Mouse (Mus musculus) ES-E14 (cell line): Measurements from ENCODE around the gene Cpeb2. TPM values are rescaled to one million over a fixed set of nuclear protein-coding genes. Genes with fewer than 3 reads are reported as not detected.

Source experiments
- DNase-seq: peaks from one replicate; pipeline ENCODE4 v3.0.0-alpha.2; 2013; ENCODE audit warnings: low read depth, low spot score
- H3K27ac ChIP-seq: 2 replicates; pipeline ENCODE4 v1.5.1; 2012; ENCODE audit warnings: low read depth, mild to moderate bottlenecking, low read length, moderate library complexity, mixed read lengths; ENCODE audit not compliant: poor library complexity, insufficient read depth, severe bottlenecking
- H3K36me3 ChIP-seq: 2 replicates; pipeline ENCODE4 v1.6.1; 2012; ENCODE audit warnings: mild to moderate bottlenecking, low read length, moderate library complexity, mixed read lengths; ENCODE audit not compliant: control insufficient read depth, poor library complexity, insufficient read depth, severe bottlenecking
- H3K4me1 ChIP-seq, 2 experiments: fragments of 150-350 bp in 1 of 2; sonication (generic) in 1 of 2; 2 replicates each; pipeline ENCODE4 v1.6.1; 2012; ENCODE audit warnings: low read length in 2 of 2, mild to moderate bottlenecking in 1 of 2, mixed read lengths in 1 of 2; ENCODE audit not compliant: control insufficient read depth in 2 of 2, insufficient read depth in 2 of 2, poor library complexity in 1 of 2
- H3K4me3 ChIP-seq, 2 experiments: fragments of 150-350 bp in 1 of 2; sonication (generic) in 1 of 2; 2 replicates each; pipeline ENCODE4 v1.5.1; 2012; ENCODE audit warnings: low read length in 2 of 2, low read depth in 1 of 2, mild to moderate bottlenecking in 1 of 2, mixed read lengths in 1 of 2; ENCODE audit not compliant: insufficient read depth in 1 of 2, poor library complexity in 1 of 2, severe bottlenecking in 1 of 2
- H3K9ac ChIP-seq: 2 replicates; pipeline ENCODE4 v1.6.1; 2012; ENCODE audit warnings: low read depth, mild to moderate bottlenecking, low read length, mixed read lengths; ENCODE audit not compliant: poor library complexity, insufficient read depth, severe bottlenecking
- H3K9me3 ChIP-seq: fragments of 150-350 bp; sonication (generic); 2 replicates; pipeline ENCODE4 v1.6.1; 2012; ENCODE audit warnings: low read depth, mild to moderate bottlenecking, low read length; ENCODE audit not compliant: control insufficient read depth, insufficient read depth
- CHD2 ChIP-seq: IDR thresholded peaks from 2 replicates; pipeline ENCODE4 v1.6.1; 2014; ENCODE audit warnings: mild to moderate bottlenecking, low read depth, low read length, inconsistent platforms
- HCFC1 ChIP-seq: IDR thresholded peaks from 2 replicates; pipeline ENCODE4 v1.6.1; 2012; ENCODE audit warnings: low read length, inconsistent platforms, borderline replicate concordance; ENCODE audit not compliant: insufficient read depth
- MAFK ChIP-seq: IDR thresholded peaks from 2 replicates; pipeline ENCODE4 v1.6.1; 2014; ENCODE audit warnings: mild to moderate bottlenecking, low read depth, low read length, inconsistent platforms; ENCODE audit not compliant: insufficient read depth
- ZC3H11A ChIP-seq: IDR thresholded peaks from 2 replicates; pipeline ENCODE4 v1.6.1; 2012; ENCODE audit warnings: low read depth, mild to moderate bottlenecking, inconsistent platforms, low read length, borderline replicate concordance
- ZNF384 ChIP-seq: IDR thresholded peaks from 2 replicates; pipeline ENCODE4 v1.6.1; 2012; ENCODE audit warnings: low read depth, low read length, inconsistent platforms
- in situ Hi-C, 2 experiments: fragments of 600-800 bp; cut with MboI; formaldehyde crosslinking; loops; one replicate each; pipeline ENCODE4 v1.15.1; 2025; ENCODE audit warnings: low sequenced_read_pairs in 2 of 2, inconsistent platforms in 1 of 2; ENCODE audit not compliant: unreplicated experiment in 2 of 2
- total RNA-seq: library from RNA; depleted of rRNA; stranded (reverse); fragments of 300-350 nt; gene quantifications from 2 replicates; pipeline ENCODE4 v1.2.3, GENCODE M21; 2012

The Cpeb2 gene
- total RNA-seq, 1 experiment: 4.1 TPM

- Histone ChIP-seq H3K4me1 (no peaks in the 10 kb centered on the region), H3K4me3 (no peak overlapping the region), H3K36me3 (no peaks in the 10 kb centered on the region), H3K27ac (no peak overlapping the region), H3K9ac (no peak overlapping the region), H3K9me3 (no peaks in the 10 kb centered on the region)
- no peak for DNase-seq
- no peak for TF ChIP-seq CHD2
- TF ChIP-seq MAFK: no peak
- TF ChIP-seq ZNF384: no peak
- no peak for TF ChIP-seq ZC3H11A
- TF ChIP-seq HCFC1: no peak
- in situ Hi-C loops: no loop called here
These were observed 13.3 kb downstream of the Cpeb2 start for GRCm38 (mm10) chr5:43246236-43246635.

GRCm38 (mm10) chr5:43246954-43247353 lies 14.0 kb downstream of the Cpeb2 start:
- Histone ChIP-seq H3K27ac (no peak overlapping the region), H3K36me3 (no peaks in the 10 kb centered on the region), H3K9ac (no peak overlapping the region), H3K4me1 (no peaks in the 10 kb centered on the region), H3K9me3 (no peaks in the 10 kb centered on the region), H3K4me3 (no peak overlapping the region)
- in situ Hi-C loops: no loop called here
- DNase-seq: no peak
- no peak for TF ChIP-seq ZNF384
- TF ChIP-seq CHD2: no peak
- TF ChIP-seq ZC3H11A: no peak
- no peak for TF ChIP-seq MAFK
- no peak for TF ChIP-seq HCFC1

- no peak for DNase-seq
- Histone ChIP-seq H3K4me1 (no peaks in the 10 kb centered on the region), H3K9me3 (no peaks in the 10 kb centered on the region), H3K9ac (no peak overlapping the region), H3K36me3 (no peaks in the 10 kb centered on the region), H3K4me3 (no peak overlapping the region), H3K27ac (no peak overlapping the region)
- TF ChIP-seq CHD2 (no peak), MAFK (no peak), ZNF384 (no peak), ZC3H11A (no peak), HCFC1 (no peak)
- in situ Hi-C loops: no loop called here
These were observed 15.0 kb downstream of the Cpeb2 start for GRCm38 (mm10) chr5:43248001-43248430.

GRCm38 (mm10) chr5:43257490-43257889 lies 24.5 kb downstream of the Cpeb2 start:
- no peak for DNase-seq
- in situ Hi-C loops: no loop called here
- TF ChIP-seq CHD2 (no peak), ZNF384 (no peak), HCFC1 (no peak), ZC3H11A (no peak), MAFK (no peak)
- Histone ChIP-seq H3K27ac (no peak overlapping the region), H3K4me1 (no peaks in the 10 kb centered on the region), H3K9ac (no peak overlapping the region), H3K9me3 (no peaks in the 10 kb centered on the region), H3K36me3 (no peaks in the 10 kb centered on the region), H3K4me3 (no peak overlapping the region)

- in situ Hi-C loops: no loop called here
- H3K27ac ChIP-seq: no peak overlapping the region
- no peak for DNase-seq
- no peaks in the 10 kb centered on the region for H3K9me3 ChIP-seq
- no peaks in the 10 kb centered on the region for H3K4me1 ChIP-seq
- H3K36me3 ChIP-seq: no peaks in the 10 kb centered on the region
- no peak overlapping the region for H3K9ac ChIP-seq
- TF ChIP-seq ZNF384 (no peak), CHD2 (no peak), ZC3H11A (no peak), MAFK (no peak)
- no peak overlapping the region for H3K4me3 ChIP-seq
These were observed 25.6 kb downstream of the Cpeb2 start for GRCm38 (mm10) chr5:43258472-43259142.
